8 mouse cellular contexts compared by ENCODE assay signal in the genomic region with DNA sequence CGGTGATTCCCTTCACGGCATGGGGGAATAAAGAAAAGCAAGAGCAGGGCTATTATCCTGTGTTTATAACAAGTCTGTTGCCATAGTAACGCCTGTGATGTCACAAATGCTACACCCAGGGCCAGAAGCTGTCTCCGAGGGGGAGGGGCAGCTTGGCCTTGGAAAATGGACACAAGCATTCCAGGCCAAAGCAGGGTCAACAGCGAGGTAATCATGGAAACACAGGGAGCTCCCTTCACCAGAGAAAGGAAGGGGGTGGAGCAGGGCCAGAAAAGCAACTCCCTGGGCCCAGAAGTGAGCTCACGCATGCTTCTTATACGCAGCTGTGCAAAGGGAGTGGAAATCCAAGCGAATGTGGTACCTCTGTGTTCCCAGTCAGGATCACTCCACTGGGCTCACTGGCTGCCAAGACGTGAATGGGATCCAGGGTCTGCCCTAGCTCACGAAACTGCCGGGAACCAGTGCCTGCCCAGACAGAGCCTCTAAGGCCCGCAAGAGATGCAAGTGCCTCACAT. TPM values are rescaled to one million over a fixed set of nuclear protein-coding genes. Genes with fewer than 3 reads are reported as not detected.
DNase-seq lines count a peak whose midpoint lies in the region; ATAC-seq and TF ChIP-seq lines count a peak whose summit lies in the region.

No protein-coding gene starts in this region.

- DNase-seq in Muller cell, postnatal 12 days (ENCODE audit: inconsistent ontology term): peak; percentile 95
- peak; percentile 63 to 80 for DNase-seq in adrenal gland, postnatal 36 days
- peak; percentile 87 for DNase-seq in gastrocnemius, adult 2 months
- peak; percentile 34 to 64 for DNase-seq in layer of hippocampus, postnatal 14 days (ENCODE audit: low spot score in 2 of 2)
- DNase-seq in midbrain, embryonic 11.5 days (ENCODE audit: low spot score, missing footprints): peak; percentile 98
- no peak for DNase-seq in frontal cortex, postnatal 25 days (ENCODE audit: low spot score in 2 of 2)

- H3K9ac ChIP-seq in hindbrain, embryonic 12.5 days: no peak overlapping the region
- peak overlapping the region; percentile 2; the same call in 1 of the 2 replicates for H3K9ac ChIP-seq in midbrain, embryonic 11.5 days (ENCODE audit: low read length)

- peak overlapping the region; percentile 39 for H3K4me3 ChIP-seq in gastrocnemius, adult 2 months
- no peak overlapping the region for H3K4me3 ChIP-seq in hindbrain, embryonic 12.5 days
- no peak overlapping the region for H3K4me3 ChIP-seq in midbrain, embryonic 11.5 days (ENCODE audit: low read depth, low read length)
- H3K4me3 ChIP-seq in testis, adult 2 months (ENCODE audit: control insufficient read depth, low read depth, low read length): peak overlapping the region; percentile 74

- no peaks in the 10 kb centered on the region for H3K9me3 ChIP-seq in hindbrain, embryonic 12.5 days (replicated peaks)
- no peaks in the 10 kb centered on the region for H3K9me3 ChIP-seq in midbrain, embryonic 11.5 days (ENCODE audit: control insufficient read depth, low read length)

- peak; percentile 83 for ATAC-seq in hindbrain, embryonic 12.5 days (ENCODE audit: low FRiP score)
- peak; percentile 92 for ATAC-seq in midbrain, embryonic 11.5 days (ENCODE audit: low FRiP score)

- no peaks in the 10 kb centered on the region for H3K27me3 ChIP-seq in hindbrain, embryonic 12.5 days
- H3K27me3 ChIP-seq in midbrain, embryonic 11.5 days (ENCODE audit: control insufficient read depth, insufficient read depth, low read length): no peaks in the 10 kb centered on the region
- no peaks in the 10 kb centered on the region for H3K27me3 ChIP-seq in testis, adult 2 months (ENCODE audit: control insufficient read depth, insufficient read depth, low read length)

- peak overlapping the region; percentile 79 for H3K27ac ChIP-seq in gastrocnemius, adult 2 months
- peak overlapping the region; percentile 78 for H3K27ac ChIP-seq in hindbrain, embryonic 12.5 days
- peak overlapping the region; percentile 57 for H3K27ac ChIP-seq in midbrain, embryonic 11.5 days (ENCODE audit: low read depth, low read length)
- H3K27ac ChIP-seq in testis, adult 2 months (ENCODE audit: control insufficient read depth, insufficient read depth, low read depth, low read length): peak overlapping the region; percentile 5; the same call in 1 of the 2 replicates

- intact Hi-C loops in gastrocnemius, adult 2 months (cut with DNase I): no loop called here

- no peak; the same call in 1 of the 2 replicates for TF ChIP-seq POLR2A in testis, adult 2 months (IDR thresholded peaks at IDR 0.05; ENCODE audit: control insufficient read depth, low read depth, low read length)

- WGBS in hindbrain, embryonic 12.5 days: 8% methylated on average over 12 of the region's 12 CpGs
- 8% methylated on average over 12 of the region's 12 CpGs for WGBS in midbrain, embryonic 11.5 days

- H3K4me1 ChIP-seq in hindbrain, embryonic 12.5 days: peaks cover 27% of the 10 kb centered on the region
- peaks cover 15% of the 10 kb centered on the region for H3K4me1 ChIP-seq in midbrain, embryonic 11.5 days (ENCODE audit: control insufficient read depth, insufficient read depth, low read length)
- H3K4me1 ChIP-seq in testis, adult 2 months (ENCODE audit: control insufficient read depth, insufficient read depth, low read length): no peaks in the 10 kb centered on the region; the same call in 1 of the 2 replicates

- no peak for TF ChIP-seq CTCF in gastrocnemius, adult 2 months (IDR thresholded peaks at IDR 0.05)
- TF ChIP-seq CTCF in testis, adult 2 months (IDR thresholded peaks at IDR 0.05; ENCODE audit: control insufficient read depth, insufficient read depth, insufficient replicate concordance, low read depth, low read length): no peak

- peaks cover 4% of the 10 kb centered on the region for H3K36me3 ChIP-seq in hindbrain, embryonic 12.5 days
- H3K36me3 ChIP-seq in midbrain, embryonic 11.5 days (ENCODE audit: control insufficient read depth, insufficient read depth, low read length): 0 out of 2 replicates have a peak, but pooled peaks cover 2% of the 10 kb centered on the region
- H3K36me3 ChIP-seq in testis, adult 2 months (ENCODE audit: control insufficient read depth, insufficient read depth, low read length): no peaks in the 10 kb centered on the region

- H3K4me2 ChIP-seq in hindbrain, embryonic 12.5 days (replicated peaks): peak overlapping the region; percentile 33
- peak overlapping the region; percentile 26; the same call in 1 of the 2 replicates for H3K4me2 ChIP-seq in midbrain, embryonic 11.5 days

RNA-seq across cellular contexts. Expression of gene Sobp, which starts 19.2 kb away (rescaled TPM):
- total RNA-seq in adrenal gland, postnatal 36 days (2021): 1 to 10 TPM; 4.6 to 6.2 TPM
- total RNA-seq in gastrocnemius, adult 2 months (2021): 10 to 100 TPM; 29.2 to 34.5 TPM
- 10.8 and 11.5 TPM in 2 replicates for polyA plus RNA-seq in hindbrain, embryonic 12.5 days (2016; fragmentation: Nextera tagmentation; extraction: Ambion mirVana)
- total RNA-seq in layer of hippocampus, postnatal 14 days (2021): 10 to 100 TPM; 80.1 to 85.0 TPM
- 5.7 and 5.8 TPM in 2 replicates for polyA plus RNA-seq in midbrain, embryonic 11.5 days (2014; fragmentation: Nextera tagmentation; extraction: Ambion mirVana)
- polyA plus RNA-seq in testis, adult 2 months (2012; rRNA removed): 1.7 and 1.8 TPM in 2 replicates

RNA-seq across cellular contexts. Expression of gene 9030612E09Rik, which starts 19.4 kb away (rescaled TPM):
- under 1 TPM; 0.30 to 0.33 TPM for total RNA-seq in adrenal gland, postnatal 36 days (2021)
- total RNA-seq in gastrocnemius, adult 2 months (2021): 1 to 10 TPM; 1.7 to 2.6 TPM
- 2.5 and 2.6 TPM in 2 replicates for polyA plus RNA-seq in hindbrain, embryonic 12.5 days (2016; fragmentation: Nextera tagmentation; extraction: Ambion mirVana)
- total RNA-seq in layer of hippocampus, postnatal 14 days (2021): 1 to 10 TPM; 1.4 to 2.2 TPM
- polyA plus RNA-seq in midbrain, embryonic 11.5 days (2014; fragmentation: Nextera tagmentation; extraction: Ambion mirVana): 0.92 and 1.5 TPM in 2 replicates
- 0.49 and 0.52 TPM in 2 replicates for polyA plus RNA-seq in testis, adult 2 months (2012; rRNA removed)

Comparison
In these comparisons a context has a peak if more than half of its experiments do, and no peak if none do; other contexts are left out.
1. DNase-seq: peak in Muller cell, postnatal 12 days (single experiment), adrenal gland, postnatal 36 days (2 of 2), gastrocnemius, adult 2 months (single experiment), layer of hippocampus, postnatal 14 days (2 of 2) and midbrain, embryonic 11.5 days (single experiment); none in frontal cortex, postnatal 25 days (0 of 2).
2. H3K27ac ChIP-seq: peak in every context shown above with its lines; median percentile 79 in gastrocnemius, adult 2 months; 78 in hindbrain, embryonic 12.5 days; 57 in midbrain, embryonic 11.5 days; 5 in testis, adult 2 months.
3. H3K4me3 ChIP-seq: peak in gastrocnemius, adult 2 months (single experiment) and testis, adult 2 months (single experiment); none in hindbrain, embryonic 12.5 days (single experiment) and midbrain, embryonic 11.5 days (single experiment).
4. RNA of gene Sobp, which starts 19.2 kb away (total RNA-seq): 80.1 to 85.0 TPM in layer of hippocampus, postnatal 14 days and 29.2 to 34.5 TPM in gastrocnemius, adult 2 months; 4.6 to 6.2 TPM in adrenal gland, postnatal 36 days; every median in the first group is over 4 times any median in the second.